Mouse (Mus musculus): ENCODE measurements at regions not wholly inside any gene's neighbourhood (a gene's known extent, or its start where the extent isn't known, plus 50 kb on each side); places are given as distances from the start of the nearest gene placed in this dataset.
A peak's percentile ranks its signal among the peaks of the same experiment; 100 is the strongest.

- DNase-seq (ENCODE audit: low read depth, low spot score) = peak; percentile 31
These were observed 56.8 kb upstream of the Edn1 start for GRCm38 (mm10) chr13:42244240-42245086.

GRCm38 (mm10) chr13:42245753-42246409 is 55.4 kb upstream of the Edn1 start:
- DNase-seq (ENCODE audit: low read depth, low spot score) = no peak
